In genomic region chr15:51103948-51104347, GRCm38 (mm10) we compare ENCODE assay signal across 9 mouse cellular contexts.
DNase-seq lines count a peak whose midpoint lies in the region; ATAC-seq and TF ChIP-seq lines count a peak whose summit lies in the region.
"Had no signal": no experiment of that assay in that cellular context is flagged by ENCODE, and none has a peak within 500 bp of the region (broad histone marks: within the 10 kb centered on the region; RNA-seq: fewer than 3 reads in every experiment).

No protein-coding gene starts in this region.

- H3K4me3 ChIP-seq in lung, embryonic 16.5 days (ENCODE audit: low read length), result no peak overlapping the region
- H3K4me3 ChIP-seq in lung, adult 2 months (replicated peaks; ENCODE audit: extremely low read depth, low read depth, low read length), result no peak overlapping the region
- peak overlapping the region; percentile 28 for H3K4me3 ChIP-seq in forebrain, embryonic 15.5 days
- peak overlapping the region; percentile 29; the same call in 1 of the 2 replicates for H3K4me3 ChIP-seq in limb, embryonic 10.5 days
- 0 out of 2 replicates have a peak overlapping the region, but pooled peaks have one; percentile 19 for H3K4me3 ChIP-seq in neural tube, embryonic 15.5 days (replicated peaks)
- H3K4me3 ChIP-seq: liver, embryonic 15.5 days had no signal

- no peaks in the 10 kb centered on the region for H3K36me3 ChIP-seq in lung, embryonic 16.5 days (ENCODE audit: control insufficient read depth, insufficient read depth, low read length)
- no peaks in the 10 kb centered on the region for H3K36me3 ChIP-seq in forebrain, embryonic 15.5 days
- H3K36me3 ChIP-seq in limb, embryonic 10.5 days, result no peaks in the 10 kb centered on the region
- H3K36me3 ChIP-seq in neural tube, embryonic 15.5 days, result no peaks in the 10 kb centered on the region
- H3K36me3 ChIP-seq: liver, embryonic 15.5 days had no signal

- H3K9me3 ChIP-seq in lung, embryonic 16.5 days (ENCODE audit: control insufficient read depth, low read length), result no peaks in the 10 kb centered on the region
- H3K9me3 ChIP-seq in forebrain, embryonic 15.5 days, result no peaks in the 10 kb centered on the region
- no peaks in the 10 kb centered on the region for H3K9me3 ChIP-seq in limb, embryonic 10.5 days (replicated peaks)
- H3K9me3 ChIP-seq in neural tube, embryonic 15.5 days (replicated peaks), result no peaks in the 10 kb centered on the region
- H3K9me3 ChIP-seq: liver, embryonic 15.5 days had no signal

- DNase-seq in lung, adult 2 months, result no peak
- no peak for DNase-seq in limb, embryonic 10.5 days (ENCODE audit: low spot score)
- DNase-seq in cerebellum, adult 9-11 months, result no peak
- DNase-seq: cerebellum, adult 11 months had no signal

- no peak for ATAC-seq in lung, embryonic 16.5 days (ENCODE audit: low read depth)
- ATAC-seq in forebrain, embryonic 15.5 days (replicated peaks), result peak; percentile 53
- no peak for ATAC-seq in neural tube, embryonic 15.5 days (ENCODE audit: low FRiP score)
- no peak for ATAC-seq in frontal cortex, adult (ENCODE audit: low TSS enrichment)

- no peak overlapping the region for H3K9ac ChIP-seq in lung, embryonic 16.5 days (ENCODE audit: low read length)
- no peak overlapping the region for H3K9ac ChIP-seq in forebrain, embryonic 15.5 days (replicated peaks)
- H3K9ac ChIP-seq in neural tube, embryonic 15.5 days (replicated peaks), result no peak overlapping the region
- H3K9ac ChIP-seq: liver, embryonic 15.5 days had no signal

- H3K27ac ChIP-seq in lung, embryonic 16.5 days (ENCODE audit: low read length), result no peak overlapping the region
- H3K27ac ChIP-seq in forebrain, embryonic 15.5 days (replicated peaks), result no peak overlapping the region
- H3K27ac ChIP-seq in limb, embryonic 10.5 days, result peak overlapping the region; percentile 69
- H3K27ac ChIP-seq in neural tube, embryonic 15.5 days (replicated peaks), result peak overlapping the region; percentile 57; the same call in 1 of the 2 replicates
- H3K27ac ChIP-seq: liver, embryonic 15.5 days had no signal

- TF ChIP-seq POLR2A in lung, adult 2 months (IDR thresholded peaks at IDR 0.05; ENCODE audit: borderline replicate concordance, extremely low read depth, low read depth, low read length), result no peak

- WGBS in lung, embryonic 16.5 days, result 79% methylated on average over 7 of the region's 7 CpGs
- 75% methylated on average over 7 of the region's 7 CpGs for WGBS in lung, adult 2 months
- 40% methylated on average over 7 of the region's 7 CpGs for WGBS in forebrain, embryonic 15.5 days
- 74% methylated on average over 7 of the region's 7 CpGs for whole genome bisulfite sequencing in limb, embryonic 10.5 days
- 37% methylated on average over 7 of the region's 7 CpGs for WGBS in neural tube, embryonic 15.5 days

- H3K27me3 ChIP-seq in lung, embryonic 16.5 days (ENCODE audit: control insufficient read depth, insufficient read depth, low read depth, low read length), result no peaks in the 10 kb centered on the region
- H3K27me3 ChIP-seq in forebrain, embryonic 15.5 days, result no peaks in the 10 kb centered on the region
- H3K27me3 ChIP-seq in limb, embryonic 10.5 days (ENCODE audit: low read depth, poor library complexity, severe bottlenecking), result no peaks in the 10 kb centered on the region
- no peaks in the 10 kb centered on the region for H3K27me3 ChIP-seq in neural tube, embryonic 15.5 days (replicated peaks)
- H3K27me3 ChIP-seq: liver, embryonic 15.5 days had no signal

- no peaks in the 10 kb centered on the region; the same call in 1 of the 2 replicates for H3K4me1 ChIP-seq in lung, embryonic 16.5 days (replicated peaks; ENCODE audit: control insufficient read depth, insufficient read depth, low read length)
- peaks cover 3% of the 10 kb centered on the region; the same call in 1 of the 2 replicates for H3K4me1 ChIP-seq in lung, adult 2 months (ENCODE audit: control insufficient read depth, insufficient read depth, low read length)
- peaks cover 9% of the 10 kb centered on the region; the same call in 1 of the 2 replicates for H3K4me1 ChIP-seq in forebrain, embryonic 15.5 days
- H3K4me1 ChIP-seq in limb, embryonic 10.5 days, result peaks cover 17% of the 10 kb centered on the region
- peaks cover 8% of the 10 kb centered on the region for H3K4me1 ChIP-seq in neural tube, embryonic 15.5 days
- H3K4me1 ChIP-seq: liver, embryonic 15.5 days had no signal

- no peak for TF ChIP-seq CTCF in lung, adult 2 months (IDR thresholded peaks at IDR 0.05; ENCODE audit: insufficient read depth, low read length)

- peak overlapping the region; percentile 39; the same call in 1 of the 2 replicates for H3K4me2 ChIP-seq in lung, embryonic 16.5 days (ENCODE audit: low read depth, low read length)
- peak overlapping the region; percentile 46 for H3K4me2 ChIP-seq in forebrain, embryonic 15.5 days (replicated peaks)
- H3K4me2 ChIP-seq in neural tube, embryonic 15.5 days, result peak overlapping the region; percentile 52
- H3K4me2 ChIP-seq: liver, embryonic 15.5 days had no signal

Comparison
In these comparisons a context has a peak if more than half of its experiments do, and no peak if none do; other contexts are left out.
1. H3K27ac ChIP-seq: peak in limb, embryonic 10.5 days (single experiment) and neural tube, embryonic 15.5 days (single experiment); none in lung, embryonic 16.5 days (single experiment) and forebrain, embryonic 15.5 days (single experiment).
2. H3K4me3 ChIP-seq: peak in forebrain, embryonic 15.5 days (single experiment), limb, embryonic 10.5 days (single experiment) and neural tube, embryonic 15.5 days (single experiment); none in lung, embryonic 16.5 days (single experiment) and lung, adult 2 months (single experiment).
3. Peak in every context shown above with its lines, with median percentiles within 50 percentile points of each other: H3K4me2 ChIP-seq.